Mouse (Mus musculus) olfactory bulb, adult 2 months (tissue): ENCODE measurements around the gene Plppr4.

Experiments
- CTCF ChIP-seq: fragments of 200-500 bp; IDR thresholded peaks from 2 replicates; pipeline ENCODE4 v1.5.1; 2012; ENCODE audit warnings: low read depth, mild to moderate bottlenecking, low read length, moderate library complexity; ENCODE audit not compliant: insufficient read depth
- POLR2A ChIP-seq: fragments of 200-500 bp; IDR thresholded peaks from 2 replicates; pipeline ENCODE4 v1.6.1; 2012; ENCODE audit warnings: mild to moderate bottlenecking, low read depth, low read length, moderate library complexity; ENCODE audit not compliant: insufficient read depth

GRCm38 (mm10) chr3:117297735-117298134 is 62.9 kb downstream of the Plppr4 start:
- TF ChIP-seq CTCF (no peak), POLR2A (no peak)
